Mouse (Mus musculus) mouse embryonic stem cell (cell line): ENCODE data around the gene Qtrt1.

ENCODE experiments used
- in situ Hi-C, 2 experiments: fragments of 300-500 bp; cut with MboI; formaldehyde crosslinking; loops; 1 replicate in 1 of 2; 3 replicates in 1 of 2; pipeline ENCODE4 v1.14.3; 2019 to 2020; ENCODE audit warnings: low sequenced_read_pairs in 2 of 2, low pct_unique_long_range_greater_than_20kb in 1 of 2, mixed read lengths in 1 of 2; ENCODE audit not compliant: unreplicated experiment in 1 of 2

Qtrt1 gene

DNA sequence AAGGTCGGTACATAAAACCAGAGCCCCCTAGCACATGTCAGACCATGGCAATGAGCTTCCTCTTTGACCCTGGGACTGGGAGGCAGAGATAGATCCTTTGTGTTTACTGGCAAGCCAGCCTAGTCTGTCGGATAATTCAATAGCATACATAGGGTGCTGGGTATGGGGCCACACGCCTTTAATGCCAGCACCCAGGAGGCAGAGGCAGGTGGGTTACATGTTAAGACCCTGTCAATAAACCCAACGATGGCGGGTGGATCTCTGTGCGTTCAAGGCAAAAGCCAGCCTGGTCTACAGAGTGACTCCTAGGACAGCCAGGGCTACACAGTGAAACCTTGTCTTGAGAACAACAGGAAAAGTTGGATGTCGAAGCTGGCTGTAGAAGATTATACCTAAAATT lies 3.0 kb upstream of the Qtrt1 start:
- in situ Hi-C loops = loop anchor here in 1 of 2 experiments (5.0 kb wide), 1 partner anchor 36 kb away; no protein-coding TSS in a partner anchor

DNA sequence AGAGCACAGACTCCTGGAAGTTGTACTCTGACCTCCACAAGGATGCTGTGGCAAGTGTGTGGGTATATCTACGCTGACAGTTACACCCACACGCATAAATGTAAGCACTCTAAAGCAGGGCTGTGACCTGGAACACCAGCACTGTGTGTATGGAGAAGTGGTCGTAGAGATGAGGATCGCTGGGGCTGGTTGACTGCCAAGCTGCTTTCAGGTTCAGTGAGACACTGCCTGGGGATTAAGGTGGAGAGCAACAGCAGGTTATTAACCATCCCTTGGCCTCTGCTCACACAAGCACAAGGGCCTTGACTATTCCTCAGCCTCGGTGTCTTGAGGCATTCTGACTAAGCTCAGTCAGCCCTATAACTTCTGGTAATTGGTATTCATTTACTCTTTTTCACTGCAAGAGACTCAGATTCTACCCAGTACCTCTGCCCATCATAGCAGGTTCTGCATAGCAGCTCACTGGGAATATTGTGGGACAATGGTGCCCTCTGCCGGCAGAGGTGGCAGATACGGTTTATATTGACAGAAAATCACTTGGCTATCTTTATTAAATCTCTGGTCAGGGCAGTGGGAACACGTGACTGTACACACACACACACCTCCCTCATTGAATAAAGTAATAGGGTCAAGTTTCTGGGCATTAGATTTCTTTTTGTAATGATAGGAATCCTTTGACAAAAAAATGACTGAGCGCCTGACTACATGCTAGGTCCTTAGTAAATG lies 1.9 kb upstream of the Qtrt1 start:
- in situ Hi-C loops = loop anchor here in 1 of 2 experiments (5.0 kb wide), 1 partner anchor 37 kb away; no protein-coding TSS in a partner anchor

DNA sequence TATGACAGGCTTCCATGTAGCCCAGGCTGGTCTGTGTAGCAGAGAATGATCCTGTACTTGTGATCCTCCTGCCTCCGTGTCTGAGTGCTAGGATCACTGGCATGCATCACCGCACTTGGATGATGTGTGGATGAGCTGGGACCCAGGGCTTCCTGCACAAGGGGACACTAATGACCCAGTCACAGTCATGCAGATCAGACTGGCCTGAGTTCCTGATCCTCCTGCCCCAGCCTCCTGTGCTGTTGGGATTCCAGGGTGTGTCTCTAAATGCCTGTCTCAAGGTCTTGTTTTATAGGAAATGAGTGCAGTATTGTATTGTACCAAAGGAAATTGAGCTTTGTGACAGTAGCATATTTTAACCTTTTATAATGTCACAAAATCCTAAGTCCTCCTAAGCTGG lies 6.2 kb downstream of the Qtrt1 start:
- in situ Hi-C loops = loop anchor here in 1 of 2 experiments (5.0 kb wide), 1 partner anchor 39 kb away; no protein-coding TSS in a partner anchor

DNA sequence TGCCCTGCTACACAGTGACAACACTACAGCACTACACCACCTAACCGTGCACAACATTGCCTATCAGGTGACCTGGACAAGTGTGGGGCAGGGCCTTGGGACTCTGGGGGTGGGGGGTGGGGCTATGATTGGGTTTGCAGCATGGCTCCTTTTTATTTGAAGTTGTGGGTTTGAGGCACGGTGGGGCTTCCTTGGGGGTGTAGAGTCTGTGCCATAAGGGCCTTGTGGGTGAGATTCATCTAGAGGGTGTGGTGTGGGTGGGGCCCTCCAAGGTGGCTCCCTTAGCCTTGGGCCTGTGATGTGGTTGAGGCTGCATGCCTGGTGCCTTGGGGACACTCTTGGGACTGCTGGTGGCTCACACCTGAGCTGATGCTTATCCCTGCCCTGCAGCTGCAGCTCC lies 8.0 kb downstream of the Qtrt1 start:
- in situ Hi-C loops = loop anchor here in 1 of 2 experiments (5.0 kb wide), 1 partner anchor 38 kb away; no protein-coding TSS in a partner anchor

DNA sequence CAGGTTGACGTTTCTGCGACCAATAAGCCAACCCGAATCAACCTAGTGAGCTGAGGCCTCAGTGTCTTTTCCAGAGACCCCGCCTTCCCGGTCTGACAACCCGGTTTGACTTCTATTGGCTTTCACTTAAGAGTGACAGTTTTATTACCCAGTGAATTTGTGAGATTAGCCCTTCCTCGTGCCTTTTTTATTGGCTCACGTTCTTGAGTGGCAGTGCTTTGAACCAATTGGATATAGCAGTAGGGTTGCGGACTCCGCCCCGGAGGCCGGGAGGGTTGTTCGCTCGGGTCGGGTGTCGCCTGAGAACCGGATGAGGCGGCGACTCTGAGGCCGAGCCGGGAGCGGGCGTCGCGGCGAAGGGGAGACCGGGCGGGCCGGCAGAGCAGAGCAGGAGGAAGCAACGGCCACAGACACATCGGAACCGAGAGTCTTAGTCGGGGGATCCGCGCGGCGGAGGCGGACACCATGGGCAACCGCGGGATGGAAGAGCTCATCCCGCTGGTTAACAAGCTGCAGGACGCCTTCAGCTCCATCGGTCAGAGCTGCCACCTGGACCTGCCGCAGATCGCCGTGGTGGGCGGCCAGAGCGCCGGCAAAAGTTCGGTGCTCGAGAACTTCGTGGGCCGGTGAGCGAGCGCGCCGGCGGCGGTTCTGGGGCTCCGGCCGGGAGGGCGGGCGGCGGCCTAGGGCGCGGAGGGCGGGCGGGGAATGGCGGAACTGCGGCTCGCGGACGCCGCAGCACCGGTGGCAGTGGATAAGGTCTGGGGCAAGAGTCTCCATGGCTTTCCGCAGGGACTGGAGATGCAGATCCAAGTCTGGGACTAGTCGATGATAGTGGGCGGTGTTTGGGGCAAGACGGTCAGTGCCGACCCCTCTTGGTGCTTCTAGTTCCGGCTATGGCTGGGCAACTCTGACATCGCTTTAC lies 13.3 kb downstream of the Qtrt1 start, which contains the start of gene Dnm2:
Gene Dnm2 (plus strand): TSS at position 278 of the 925 bp plus-strand sequence.
- in situ Hi-C loops = no loop called here

DNA sequence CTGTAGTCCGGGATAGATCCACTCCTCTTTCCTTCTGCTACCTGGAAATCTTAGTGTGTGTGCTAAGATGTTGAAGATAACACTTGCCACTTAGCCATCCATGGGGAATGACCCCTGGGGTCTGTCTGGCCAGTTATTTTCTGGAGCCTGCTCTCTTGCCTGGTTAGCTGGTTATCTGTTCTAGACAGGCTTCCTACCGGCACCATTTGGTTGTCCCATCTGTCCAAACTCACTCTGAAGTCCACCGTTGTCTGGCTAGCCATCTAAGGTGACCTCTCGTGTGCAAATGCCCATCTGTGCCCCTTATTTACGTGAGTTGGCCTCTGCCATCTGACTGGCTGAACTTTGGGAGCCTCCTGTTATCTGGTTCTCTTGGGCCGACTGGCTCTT lies 13.9 kb downstream of the Qtrt1 start:
- in situ Hi-C loops = no loop called here

DNA sequence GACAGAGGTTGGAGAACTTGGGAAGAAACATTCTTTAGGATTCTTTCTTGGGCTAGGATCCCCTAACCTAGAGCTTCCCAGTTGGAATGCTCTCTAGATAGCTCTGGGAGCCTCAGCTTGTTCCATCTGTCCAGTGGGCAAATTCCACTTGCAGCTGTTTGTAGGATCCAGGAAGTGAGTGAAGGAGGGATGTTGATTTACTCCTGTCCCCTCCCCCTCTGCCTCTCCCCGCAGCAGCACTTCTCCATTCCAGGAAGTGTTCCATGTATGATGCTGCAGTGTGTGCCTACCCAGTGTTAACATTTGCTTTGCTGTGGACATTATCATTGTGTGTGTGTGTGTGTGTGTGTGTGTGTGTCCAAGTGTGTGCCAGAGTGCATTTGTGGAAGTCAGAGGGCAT lies 14.4 kb downstream of the Qtrt1 start:
- in situ Hi-C loops = no loop called here

DNA sequence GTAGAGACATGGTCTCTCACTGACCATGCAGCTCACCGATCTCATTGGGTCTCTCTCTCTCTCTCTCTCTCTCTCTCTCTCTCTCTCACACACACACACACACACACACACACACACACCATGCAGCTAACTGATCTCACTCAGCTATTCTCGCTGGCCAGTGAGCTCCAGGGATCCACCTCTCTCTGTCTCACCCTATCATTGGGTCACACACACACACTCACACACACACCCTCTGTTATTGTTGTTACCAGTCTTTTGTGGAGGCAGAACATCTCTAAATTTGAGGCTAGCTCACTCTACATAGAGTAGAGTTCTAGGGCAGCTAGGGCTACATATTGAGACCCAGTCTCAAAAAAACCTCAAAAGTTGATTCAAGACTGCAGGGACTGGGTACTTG lies 14.9 kb downstream of the Qtrt1 start:
- in situ Hi-C loops = no loop called here

DNA sequence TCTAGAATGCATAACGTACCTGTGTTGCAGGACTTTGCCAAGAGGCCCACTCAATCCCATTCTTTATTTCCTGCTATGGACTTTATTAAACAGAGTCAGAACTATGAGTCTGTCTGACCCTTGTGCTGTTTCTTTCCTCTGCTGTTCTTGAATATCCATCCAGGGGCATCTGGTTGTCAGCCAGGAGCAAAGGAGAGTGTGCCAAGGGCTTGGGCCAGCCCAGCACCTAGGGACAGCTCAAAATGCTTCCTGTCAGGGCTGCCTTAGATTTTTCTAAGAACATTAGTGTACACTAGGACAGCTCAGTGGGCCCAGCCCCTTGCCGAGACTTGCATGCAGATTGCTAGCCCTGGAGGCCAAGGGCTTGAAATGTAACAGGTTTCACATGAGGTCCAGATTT lies 16.1 kb downstream of the Qtrt1 start:
- in situ Hi-C loops = no loop called here

DNA sequence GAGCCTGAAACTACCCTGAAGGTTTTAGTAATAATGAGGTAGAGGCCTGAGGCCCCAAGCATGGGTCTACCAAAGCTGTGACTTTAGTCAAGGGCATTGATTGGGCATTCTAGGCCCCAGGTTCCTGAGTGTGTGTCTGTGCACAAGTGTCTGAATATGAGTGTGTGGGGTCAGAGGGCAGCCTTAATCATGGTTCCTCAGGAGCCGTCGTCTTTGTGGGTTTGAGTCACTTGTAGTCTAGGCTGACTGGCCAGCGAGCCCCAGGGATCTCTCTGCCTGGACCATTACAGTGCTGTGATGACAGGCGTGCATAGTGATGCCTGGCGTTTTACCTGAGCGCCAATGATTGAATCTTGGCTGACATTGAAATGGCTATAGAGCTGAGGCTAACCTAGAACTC lies 16.5 kb downstream of the Qtrt1 start:
- in situ Hi-C loops = no loop called here

DNA sequence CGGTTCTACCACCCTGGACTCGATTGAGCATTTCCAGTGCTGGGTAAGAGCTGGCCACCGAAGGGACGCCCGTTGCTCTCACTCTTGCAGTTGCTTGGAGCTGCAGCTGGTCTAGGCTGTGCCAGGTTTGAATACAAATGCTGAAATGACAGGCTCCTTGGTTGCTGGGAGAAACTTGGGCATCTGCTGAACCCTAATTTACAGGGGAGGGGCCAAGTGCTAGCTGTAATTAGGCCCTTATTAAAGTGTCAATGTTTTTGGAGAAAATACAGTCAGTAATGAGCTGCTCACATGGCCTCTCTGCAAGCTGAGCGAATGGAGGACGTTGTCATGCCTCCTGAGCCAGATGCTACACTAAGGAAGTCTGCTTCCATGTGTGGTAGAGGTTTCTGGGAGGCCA lies 19.1 kb downstream of the Qtrt1 start:
- in situ Hi-C loops = no loop called here

DNA sequence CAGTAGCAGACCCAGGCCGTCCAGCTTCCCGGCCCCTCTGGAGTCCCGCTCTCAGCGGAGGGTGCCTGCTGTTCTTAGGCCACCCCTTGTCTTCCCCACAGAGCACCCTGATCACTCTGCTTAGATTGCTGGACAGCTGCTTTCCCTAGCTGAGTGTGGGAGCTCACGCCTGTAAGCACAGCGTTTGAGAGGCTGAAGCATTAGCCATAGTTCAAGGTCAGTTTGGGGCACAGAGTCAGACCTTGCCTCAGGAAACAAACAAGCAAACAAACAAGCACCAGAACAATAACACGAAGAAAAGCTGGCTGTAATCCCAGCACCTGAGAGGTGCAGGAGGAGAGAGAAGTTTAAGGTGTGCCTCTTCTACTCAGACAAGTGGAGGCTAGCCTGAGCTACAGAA lies 20.4 kb downstream of the Qtrt1 start:
- in situ Hi-C loops = no loop called here

DNA sequence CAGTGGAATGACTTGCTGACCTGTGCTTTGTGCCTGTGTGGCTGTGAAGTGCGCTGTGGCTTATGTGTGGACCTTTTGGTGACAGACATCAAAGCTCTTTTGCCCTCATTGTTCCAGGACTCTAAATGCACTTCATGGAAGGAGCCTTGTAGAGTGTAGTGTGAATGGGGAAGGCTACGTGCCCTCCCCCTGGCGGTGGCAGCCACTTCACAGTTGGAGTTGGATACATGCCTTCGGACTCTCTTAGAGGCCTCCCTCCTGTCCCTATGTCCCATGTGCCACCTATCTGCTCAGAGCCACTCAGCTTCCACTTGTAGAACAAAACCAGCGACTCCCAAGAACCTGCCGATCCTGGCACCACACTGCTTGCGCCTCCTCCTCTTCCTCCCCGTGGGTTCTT lies 22.1 kb downstream of the Qtrt1 start:
- in situ Hi-C loops = no loop called here

DNA sequence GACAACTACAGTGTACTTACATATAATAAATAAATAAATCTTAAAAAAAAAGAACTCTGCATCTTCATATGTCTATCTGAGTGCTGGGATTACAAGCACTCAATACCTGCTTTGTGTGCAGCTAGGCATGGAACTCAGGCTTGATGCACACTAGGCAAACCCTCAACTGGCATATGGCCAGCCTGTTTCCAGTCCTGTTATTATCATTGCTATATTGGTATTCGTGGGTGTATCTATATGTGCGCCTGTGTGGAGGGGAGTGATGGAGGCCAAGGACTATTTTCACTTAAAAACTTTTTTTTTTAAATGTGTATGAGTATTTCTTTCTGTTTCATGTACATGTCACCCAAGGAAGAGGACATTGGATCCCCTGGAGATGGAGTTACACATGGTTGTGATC lies 22.8 kb downstream of the Qtrt1 start:
- in situ Hi-C loops = no loop called here

DNA sequence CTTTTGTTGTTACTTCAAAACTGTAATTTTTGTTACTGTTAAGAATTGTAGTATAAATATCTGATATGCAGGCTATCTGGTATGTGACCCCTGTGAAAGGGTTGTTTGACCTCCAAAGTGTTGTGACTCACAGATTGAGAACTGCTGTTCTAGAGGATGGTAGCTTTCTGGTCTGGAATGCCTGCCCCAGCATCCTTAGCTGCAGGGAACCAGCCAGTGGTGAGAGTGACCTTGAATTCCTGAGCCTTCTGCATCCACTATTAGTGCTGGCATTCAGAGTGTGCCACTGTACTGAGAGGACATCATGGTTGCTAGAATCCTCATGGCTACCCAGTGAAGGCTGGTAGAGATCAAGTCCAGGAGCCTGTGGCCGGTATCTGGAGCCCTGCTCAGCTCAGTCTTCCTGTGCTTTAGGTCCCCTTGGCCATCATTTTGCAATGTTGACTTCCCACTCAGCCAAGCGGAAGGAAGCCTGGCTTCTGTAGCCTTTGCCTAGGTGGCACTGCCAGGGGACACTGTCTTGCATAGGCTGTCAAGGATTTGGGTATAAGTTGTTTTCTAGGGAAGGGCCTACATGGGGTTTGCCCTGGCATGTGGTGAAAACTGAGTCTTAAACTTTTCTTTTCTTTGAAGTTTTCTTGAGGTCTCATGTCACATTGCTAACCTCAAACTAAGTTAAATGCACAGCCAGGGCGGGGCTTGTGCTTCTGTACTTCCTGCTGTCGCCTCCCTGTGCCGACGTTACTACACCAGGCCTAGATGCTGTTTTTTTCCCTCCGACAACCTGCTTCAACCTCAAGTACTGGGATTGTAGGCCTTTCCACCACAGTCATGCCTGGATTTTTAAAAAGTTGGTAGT lies 24.4 kb downstream of the Qtrt1 start:
- in situ Hi-C loops = no loop called here

DNA sequence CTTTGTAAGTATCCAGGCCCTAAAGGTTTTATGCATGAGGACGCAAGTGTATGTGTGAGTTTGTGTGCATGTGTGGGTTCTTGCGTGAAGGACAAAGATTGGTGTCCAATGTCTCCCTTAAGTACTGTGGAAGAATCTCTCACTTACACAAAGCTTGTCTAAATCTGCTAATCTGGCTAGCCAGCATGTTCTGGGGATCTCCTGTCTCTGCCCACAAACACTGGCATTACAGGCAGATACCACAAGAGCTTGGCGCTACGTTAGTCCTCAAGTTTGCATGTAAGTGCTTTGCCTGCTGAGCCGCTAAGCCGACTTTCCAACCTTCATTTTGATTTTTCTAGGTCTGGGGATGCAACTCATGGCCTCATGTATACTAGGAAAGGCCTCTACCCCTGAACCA lies 25.9 kb downstream of the Qtrt1 start:
- in situ Hi-C loops = no loop called here

DNA sequence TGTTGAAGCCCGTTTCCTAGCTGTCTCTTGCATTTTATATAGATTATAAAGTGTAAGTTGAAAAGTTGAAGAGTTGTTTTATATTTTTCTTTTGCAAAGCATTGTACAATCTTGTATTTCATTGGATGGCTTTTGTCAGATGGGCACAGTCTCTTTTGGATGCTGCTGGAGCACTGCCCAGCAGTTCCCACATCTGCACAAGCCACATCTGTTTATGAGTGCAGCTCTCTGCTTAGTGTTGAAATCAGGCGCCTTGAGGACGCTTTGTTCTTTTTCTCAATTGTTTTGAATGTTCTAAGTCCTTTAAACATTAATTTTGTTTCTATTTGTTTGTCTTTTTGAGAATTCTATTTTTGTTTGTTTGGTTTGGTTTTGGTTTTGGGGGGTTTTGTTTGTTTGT lies 26.6 kb downstream of the Qtrt1 start:
- in situ Hi-C loops = no loop called here

DNA sequence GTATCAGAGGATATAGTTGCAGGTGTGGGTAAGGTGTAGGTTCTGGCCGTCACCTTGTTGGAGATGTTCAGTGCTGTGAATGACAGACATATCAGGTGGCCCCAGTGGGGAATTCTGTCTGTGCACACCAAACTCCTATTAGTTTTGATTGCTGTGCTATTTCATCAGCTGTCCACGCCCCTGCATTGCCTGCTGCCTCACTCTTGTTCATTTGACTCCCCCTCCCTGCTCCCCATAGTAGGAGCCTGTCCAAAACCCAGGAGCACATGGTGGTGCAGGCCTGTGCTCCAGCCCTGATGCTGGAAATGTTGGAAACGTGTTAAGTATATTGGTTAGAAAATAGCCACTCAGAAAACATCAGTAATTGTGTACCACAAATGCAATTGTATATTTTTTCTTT lies 27.8 kb downstream of the Qtrt1 start:
- in situ Hi-C loops = no loop called here

DNA sequence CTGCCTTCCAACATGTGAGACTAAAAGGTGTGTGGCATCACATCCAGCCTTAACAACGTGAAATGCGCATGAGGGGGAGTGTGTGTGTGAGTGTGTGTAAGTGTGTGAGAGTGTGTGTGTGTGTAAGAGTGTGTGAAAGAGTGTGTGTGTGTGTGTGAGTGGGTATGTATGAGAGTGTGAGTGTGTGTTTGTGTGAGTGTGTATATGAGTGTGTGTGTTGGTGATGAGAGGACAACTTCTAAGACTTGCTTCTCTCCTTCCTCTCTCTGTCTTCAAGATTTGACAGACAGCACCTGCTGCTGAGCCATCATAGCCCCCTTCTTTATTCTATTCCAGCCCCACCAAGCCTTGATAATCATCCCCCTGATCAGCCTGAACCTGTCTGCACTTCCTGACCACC lies 28.3 kb downstream of the Qtrt1 start:
- in situ Hi-C loops = no loop called here
